Mouse (Mus musculus): ENCODE data around the gene Calcoco1.
A peak's percentile ranks its signal among the peaks of the same experiment; 100 is the strongest.

Calcoco1 gene

DNA sequence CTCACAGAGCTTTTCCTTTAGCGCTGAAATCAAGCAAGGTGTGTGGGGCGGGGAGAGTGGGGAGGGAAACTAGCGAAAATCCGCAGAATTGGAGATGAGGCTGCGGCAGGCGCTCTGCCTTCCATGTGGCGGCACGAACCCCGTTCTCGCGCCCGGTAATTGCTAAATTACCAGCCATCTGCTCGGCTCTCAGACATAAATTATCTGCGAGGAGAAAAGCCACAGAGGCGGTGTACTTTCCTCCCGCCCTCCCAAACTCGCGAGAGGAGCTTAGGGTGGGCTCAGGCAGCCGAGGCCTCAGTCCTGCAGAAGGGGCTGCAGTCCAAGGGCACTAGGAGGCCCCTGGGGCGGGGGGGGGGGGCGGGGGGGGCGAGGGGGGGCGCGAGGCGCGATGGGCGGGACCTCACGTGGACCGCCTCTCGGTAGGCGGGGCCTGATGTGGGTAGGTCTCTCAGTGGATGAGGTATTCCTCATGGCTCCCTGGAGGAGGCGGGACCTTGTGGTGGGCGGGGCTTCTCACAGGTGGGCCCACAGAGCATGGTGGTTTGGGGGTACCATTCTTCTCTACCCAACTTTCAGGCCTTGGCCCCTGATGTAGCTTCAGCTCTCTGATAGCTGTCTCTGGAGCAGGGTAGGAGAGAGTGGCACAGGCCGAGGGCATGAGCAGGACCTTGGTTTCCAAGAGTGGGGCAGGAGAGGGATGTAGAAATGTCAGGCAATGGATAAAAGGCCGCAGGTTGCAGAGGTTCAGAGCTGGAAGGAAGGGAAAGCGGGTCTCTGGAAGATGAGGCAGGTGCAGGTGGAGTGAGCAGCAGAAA lies 14.4 kb upstream of the Calcoco1 start:
- DNase-seq: peak; percentile 56

DNA sequence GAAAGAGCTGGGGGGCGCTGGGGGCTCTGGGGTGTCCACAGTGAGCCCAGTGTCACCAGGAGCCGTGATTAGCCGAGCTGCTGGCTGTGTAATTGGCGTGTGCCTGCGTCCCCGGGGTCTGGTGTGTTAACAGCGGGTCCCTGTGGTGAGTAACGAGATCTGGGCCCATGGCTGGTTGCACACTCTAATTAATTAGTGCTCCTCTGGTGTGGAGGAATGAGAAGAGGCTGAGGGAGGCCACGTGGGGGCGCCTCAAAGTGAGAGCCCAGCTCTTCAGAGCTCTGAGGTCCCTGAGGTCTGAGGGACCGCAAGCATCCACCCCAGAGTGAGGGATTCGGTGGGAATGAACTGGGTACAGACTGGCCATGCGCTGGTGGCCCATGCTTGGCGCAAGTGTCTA lies 13.1 kb upstream of the Calcoco1 start:
- DNase-seq: no peak

DNA sequence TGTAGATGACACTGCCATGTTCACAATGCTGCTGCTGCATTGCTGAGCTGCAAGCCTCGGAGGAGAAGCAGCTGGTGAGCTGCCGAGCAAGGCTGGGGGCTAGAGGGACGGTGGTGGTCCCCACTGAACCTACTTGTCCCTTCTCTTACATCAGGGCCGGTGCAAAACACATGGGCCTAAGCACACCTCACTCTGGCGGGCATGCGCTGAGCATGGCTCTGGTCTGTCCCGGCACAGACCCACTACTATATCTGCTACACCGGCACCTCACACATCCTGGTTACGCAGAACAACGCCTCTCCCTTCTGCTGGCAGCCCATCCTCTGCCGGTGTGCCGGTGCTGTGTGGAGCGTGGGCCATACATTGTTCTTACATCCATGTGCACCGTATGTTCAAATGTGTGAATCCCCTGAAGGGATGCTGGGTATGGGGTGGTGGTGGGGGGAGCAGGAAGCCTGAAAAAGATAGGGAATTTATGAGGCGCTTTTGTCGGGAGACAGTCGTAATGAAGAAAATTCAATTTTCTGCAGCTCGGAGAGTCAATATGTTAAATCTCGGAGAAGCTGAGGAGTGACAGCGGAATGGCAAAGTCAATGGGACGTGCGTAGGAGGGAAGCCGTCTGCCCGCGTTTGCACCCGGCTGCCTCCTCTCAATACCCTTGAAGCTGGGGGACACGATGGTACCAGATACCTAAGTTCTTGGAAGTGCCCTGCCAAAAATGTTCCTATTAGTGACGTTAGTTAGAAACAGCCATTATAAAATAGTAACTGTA lies 12.0 kb upstream of the Calcoco1 start:
- DNase-seq: no peak

DNA sequence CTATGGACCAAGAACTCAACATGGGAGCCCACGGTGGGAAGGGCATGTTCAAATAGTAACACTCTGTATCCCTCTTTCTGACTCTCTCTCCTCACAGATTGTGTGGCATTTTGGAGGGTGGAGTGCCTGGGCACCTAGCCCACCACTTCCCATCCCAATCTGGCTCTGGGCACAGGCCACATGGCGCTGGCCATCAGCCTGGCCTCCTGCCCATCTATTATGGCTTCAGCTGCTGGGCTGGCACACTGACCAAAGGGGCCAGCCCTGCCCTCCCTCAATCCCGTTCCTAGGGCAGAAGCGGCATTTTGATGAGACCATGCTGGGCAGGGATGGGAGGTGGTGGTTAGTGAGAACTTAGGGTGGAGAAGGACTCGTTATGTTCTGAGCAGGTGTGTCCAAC lies 11.3 kb upstream of the Calcoco1 start:
- no peak for DNase-seq

DNA sequence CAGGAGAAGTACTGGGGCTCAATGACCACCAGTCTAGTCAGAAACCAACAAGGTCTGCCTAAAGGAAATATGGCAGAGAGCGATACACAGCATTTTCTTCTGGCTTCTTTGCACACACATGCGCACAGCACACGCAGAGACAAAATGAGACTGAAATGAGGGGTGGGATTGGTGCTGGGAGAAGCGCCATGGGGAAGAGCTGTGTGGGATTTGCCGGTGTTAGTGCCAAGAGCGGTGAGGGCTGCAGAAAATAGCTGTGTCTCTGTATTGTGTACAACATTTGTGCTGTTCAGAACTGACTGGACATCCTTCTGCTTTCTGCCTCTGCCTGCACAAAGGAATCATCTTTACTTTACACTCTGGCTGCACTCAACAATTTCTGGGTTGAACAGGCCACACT lies 10.4 kb upstream of the Calcoco1 start:
- no peak for DNase-seq

DNA sequence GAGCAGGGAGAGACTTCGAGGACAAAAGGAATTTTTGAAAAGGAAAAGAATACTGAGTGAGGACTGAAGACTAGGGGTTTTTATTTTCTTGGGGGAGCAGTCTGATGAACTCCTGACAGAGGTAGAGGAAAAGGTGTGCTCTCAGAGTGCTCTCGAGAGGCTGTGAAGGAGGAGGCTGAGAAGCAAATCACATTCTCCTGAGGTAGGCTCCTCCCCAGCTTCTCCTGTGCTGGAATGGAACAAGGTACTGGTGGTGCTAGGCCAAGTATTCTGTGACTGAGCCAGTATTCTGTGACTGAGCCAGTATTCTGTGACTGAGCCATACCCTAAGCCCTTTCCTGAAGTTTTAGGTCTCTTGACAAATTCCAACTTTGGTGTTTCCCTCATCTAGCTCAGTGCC lies 6.0 kb upstream of the Calcoco1 start:
- no peak for DNase-seq

DNA sequence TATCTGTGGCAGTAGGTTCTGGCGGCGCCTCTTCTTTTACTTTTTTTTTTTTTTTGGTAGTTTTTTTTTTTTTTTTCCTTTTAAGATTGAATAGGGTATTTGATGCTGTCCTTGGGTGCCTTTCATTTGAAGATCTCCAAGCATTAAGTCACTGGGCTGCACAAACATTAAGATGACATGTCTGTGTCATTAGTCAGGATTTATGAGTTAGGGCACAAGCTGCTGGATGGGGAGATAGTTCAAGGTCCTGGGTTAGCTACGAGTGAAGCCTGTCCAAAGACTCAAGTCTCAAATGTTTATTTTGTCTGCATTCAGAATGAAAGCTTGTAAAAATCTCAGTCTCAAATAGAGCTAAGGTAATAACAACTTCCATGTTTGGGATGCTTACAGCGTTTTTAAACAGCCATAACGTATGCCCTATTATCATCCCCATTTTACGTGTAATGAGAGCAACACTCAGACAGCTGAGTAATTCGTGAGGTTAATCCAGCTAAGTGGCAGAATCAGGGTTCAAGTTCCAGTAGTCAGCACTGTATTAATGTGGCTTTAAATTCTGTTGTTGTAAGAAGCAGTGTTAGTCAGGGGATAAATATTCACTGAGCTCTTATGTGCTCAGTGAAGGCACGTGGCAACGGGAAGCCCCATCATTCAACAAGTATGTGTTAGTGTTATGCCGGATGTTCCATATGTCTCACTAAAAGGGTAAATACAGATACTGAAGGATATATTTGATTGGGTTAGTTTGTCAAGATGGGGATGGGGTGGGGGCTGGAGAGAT lies 1.6 kb upstream of the Calcoco1 start:
- DNase-seq: no peak

DNA sequence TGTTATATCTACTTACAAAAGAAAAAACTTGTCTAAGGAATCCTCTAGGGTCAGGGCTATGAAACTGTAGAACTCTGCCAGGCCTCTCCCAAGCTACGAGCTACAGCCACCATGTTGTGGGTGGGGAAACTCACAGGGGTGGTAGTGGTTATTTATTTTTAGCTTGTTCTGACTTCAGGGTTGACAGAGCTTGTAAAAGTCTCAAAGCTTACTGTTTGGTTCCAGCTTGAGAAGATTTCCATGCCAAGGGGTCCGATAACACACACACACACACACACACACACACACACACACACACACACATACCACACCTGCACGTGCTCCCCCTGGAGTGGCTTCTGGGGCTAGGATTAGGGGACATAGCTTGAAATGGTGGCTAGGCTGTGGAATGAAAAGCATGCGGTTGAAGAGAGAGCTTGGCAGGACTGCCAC lies 538 bp upstream of the Calcoco1 start:
- DNase-seq: no peak

DNA sequence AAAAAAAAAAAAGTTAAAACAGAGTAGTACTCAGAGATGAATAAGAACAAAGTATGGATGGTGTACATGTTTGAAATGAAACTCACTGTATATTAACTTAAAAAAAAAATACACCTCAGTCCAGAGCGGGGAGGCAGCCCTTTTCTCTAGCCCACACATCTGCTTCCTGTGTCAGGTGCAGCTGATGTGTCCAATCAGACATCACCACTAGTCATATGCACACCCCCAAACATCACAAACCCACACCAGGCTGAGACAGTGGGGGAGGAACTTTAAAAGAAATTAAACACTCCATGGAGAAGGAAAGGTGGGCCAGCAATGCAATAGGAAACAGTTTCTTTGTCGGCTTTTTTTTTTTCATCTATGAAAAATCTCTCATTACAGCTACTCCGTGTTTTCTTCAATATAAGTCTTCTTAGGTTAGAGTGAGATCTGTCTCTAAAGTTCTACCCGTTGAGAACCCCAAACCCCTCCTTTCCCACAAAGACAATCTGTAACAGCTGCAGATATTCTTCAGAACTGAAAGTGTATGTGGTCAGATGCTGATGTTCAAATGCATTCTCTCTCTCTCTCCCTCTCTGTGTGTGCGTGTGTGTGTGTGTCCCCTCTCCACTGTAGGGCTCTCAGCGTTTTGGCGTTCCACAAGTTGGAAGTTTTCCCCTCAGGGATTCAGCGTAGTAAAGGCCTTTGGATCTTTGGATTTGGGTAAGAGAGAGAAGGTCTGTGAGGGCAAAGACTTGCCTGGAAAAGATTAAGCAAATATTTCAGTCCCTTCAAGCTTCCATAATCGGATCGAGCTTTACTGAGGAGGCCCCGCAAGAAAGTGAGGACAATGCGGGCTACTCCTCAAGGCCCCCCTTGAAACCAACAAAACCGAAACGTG lies 721 bp downstream of the Calcoco1 start:
- DNase-seq: no peak

DNA sequence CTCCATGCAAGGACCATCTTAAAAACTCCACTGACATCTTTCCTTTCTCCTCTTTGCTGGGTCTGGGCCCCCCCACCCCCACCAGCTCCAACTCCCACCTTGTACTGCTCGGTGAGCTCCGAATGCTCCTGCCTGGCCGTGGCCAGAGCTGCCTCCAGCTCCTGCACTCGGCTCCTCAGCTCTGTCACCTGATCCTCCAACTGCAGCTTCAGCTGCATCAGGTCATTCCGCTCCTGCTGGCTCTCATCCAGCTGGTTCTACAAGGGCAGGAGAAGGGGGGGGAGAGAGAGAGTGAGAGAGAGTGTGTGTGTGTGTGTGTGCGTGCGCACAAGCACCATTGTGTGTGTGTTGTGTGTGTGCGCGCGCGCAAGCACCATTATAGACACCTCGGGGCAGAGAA lies 5.8 kb downstream of the Calcoco1 start:
- no peak for DNase-seq

DNA sequence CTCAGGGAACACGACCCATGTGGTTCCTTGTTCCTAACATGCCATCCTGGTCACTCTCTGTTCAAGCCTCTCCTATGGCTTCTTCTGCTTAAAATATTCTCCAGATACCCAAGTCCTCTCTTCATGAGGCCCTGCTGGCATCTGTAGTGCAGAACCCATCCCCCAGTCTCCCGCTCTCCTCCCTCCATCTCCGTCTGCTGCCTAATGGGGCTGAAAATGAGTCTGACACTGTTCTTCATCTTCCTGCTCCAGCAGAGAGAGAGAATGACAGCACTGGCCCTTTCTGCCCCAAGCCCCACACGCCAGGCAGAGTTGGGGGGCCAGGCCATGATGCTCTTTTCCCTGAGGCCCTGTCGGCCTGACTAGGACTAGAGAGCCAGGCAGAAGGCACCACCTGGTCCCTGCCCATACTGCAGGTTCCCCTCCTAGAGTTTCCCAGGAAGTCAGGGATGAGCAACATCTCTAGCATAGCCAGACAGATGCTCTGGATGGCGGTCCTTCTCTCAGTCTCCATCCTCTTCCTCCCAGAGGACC lies 14.2 kb downstream of the Calcoco1 start:
- no peak for DNase-seq

DNA sequence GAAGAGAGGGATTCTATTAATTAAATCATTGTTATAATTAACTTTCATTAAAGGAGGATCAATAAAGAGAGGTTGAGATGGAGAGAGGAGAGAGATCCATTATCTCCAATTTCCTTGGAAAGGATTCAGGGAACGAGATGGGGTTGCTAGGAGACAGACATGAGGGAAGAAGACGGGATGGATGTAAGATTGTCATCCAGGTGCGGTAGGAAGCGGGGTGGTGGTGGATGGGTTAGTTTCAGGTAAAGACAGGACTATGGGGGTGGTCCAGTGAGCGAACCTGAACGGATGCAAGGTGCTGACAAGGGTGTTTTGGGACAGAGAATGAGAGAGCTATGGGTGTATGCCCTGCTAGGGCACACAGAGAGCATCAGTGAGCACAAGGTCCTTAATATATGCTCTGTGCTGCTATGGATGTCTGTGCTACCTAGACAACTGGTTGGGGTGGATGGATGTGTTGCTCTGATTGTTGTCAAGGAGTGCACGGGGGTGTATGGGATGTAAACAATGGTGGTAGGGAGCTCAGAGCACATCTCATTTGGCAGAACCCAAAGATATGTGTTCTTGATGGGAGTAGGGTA lies 16.0 kb downstream of the Calcoco1 start:
- DNase-seq: no peak

DNA sequence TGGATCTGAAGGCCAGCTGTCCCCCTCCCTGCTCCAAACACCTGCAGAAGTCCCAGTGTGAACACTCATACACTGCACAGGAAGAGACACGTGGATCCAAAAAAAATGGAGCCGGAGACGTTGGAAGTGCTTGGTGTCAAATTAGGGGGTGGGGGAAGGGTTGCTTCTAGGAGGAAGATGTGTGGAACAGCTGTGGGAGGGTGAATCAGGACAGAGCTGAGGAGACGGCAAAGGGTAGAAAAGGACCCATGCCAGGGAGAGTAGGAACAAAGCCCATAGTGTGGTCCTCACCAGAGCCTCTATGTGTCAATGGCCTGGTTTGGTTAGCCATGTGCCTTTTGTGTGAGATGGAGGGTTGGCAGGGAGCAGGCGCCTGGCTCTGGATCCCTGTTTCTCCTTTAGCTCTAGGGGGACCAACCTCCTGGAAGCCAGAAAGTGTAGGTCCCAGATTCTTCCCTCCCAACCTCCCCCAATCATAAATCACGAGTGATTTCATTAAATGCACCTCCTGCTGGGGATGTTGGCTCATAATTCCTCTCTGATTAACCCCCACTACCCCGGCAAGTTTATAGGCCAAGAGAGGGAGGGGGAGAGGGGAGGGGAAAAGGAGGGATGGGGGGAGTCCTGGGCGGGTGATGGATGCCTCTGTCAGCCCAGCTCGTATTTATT lies 16.6 kb downstream of the Calcoco1 start:
- no peak for DNase-seq

DNA sequence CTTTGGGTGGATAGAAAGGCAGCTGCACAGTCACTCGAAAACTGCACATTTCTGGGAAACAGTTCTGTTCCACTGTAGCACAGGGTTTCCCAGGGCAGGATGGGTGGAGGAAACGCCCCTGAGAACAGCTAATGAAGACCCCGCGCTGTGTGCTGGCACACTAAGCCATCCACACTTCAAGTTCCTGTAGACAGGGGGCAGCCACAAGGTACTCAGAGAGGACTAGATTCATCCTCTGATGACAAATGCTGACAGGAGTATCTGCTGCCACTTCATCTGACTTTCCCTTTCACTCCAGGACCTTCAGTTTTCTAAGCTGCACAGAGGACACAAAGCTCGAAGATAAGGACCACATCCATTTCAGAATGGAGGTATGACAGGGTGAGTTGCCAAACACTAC lies 17.2 kb downstream of the Calcoco1 start:
- DNase-seq: no peak

DNA sequence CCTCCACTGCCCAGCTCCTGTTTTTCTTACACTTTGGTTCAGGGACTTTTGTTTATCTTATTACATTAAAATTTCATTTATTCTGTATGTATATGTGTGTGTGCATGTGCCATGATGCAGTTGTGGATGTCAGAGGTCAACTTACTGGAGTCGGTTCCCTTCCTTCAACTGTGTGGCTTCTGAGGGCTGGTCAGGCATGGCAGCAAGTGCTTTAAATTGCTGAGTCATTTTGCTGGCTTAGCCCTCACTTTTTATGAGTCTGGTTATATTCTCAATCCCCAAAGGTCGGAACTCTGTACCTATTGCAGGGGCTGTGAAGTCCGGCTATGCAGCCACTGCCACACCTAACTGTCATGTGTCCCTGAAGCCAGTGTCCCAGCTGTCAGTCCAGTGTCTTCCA lies 19.0 kb downstream of the Calcoco1 start:
- DNase-seq: no peak

DNA sequence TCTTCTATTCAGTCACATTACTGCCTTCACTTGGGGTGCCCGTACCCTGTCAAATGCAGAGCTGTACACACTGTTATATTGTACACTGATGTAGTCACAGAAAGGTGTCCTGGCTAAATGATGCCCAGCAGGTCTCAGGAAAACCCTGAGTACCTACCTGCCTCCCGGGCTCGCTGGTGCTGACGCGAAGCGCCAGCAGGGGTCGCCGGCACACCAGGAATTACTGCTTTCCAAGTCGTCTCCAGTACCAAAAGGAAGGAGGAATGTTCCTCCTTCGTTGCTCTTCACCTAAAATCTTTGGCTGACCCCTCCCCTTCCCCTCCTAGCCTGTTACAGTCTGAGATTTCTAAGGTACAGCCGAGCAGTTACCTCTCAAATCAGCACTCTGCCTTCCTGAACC lies 23.8 kb downstream of the Calcoco1 start:
- DNase-seq: peak; percentile 84

DNA sequence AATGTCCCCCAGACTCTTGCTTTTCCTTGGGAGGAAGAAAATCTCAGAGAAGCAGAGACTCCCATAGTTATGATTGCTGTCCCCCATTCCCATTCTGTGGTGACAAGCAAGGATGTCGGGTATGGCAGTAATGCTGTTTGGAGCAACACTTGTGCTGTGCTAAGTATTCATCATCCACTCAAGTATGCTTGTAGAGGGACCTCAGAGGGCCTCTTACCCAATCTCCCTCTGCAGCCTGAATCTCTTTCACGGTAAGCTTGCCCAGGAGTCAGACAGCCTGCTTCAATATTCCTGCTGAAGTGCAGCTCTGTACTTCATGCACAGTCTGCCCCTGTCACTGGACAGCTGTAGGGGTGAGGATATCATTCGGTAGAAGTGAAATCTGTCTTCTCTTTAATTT lies 25.1 kb downstream of the Calcoco1 start:
- DNase-seq: no peak

DNA sequence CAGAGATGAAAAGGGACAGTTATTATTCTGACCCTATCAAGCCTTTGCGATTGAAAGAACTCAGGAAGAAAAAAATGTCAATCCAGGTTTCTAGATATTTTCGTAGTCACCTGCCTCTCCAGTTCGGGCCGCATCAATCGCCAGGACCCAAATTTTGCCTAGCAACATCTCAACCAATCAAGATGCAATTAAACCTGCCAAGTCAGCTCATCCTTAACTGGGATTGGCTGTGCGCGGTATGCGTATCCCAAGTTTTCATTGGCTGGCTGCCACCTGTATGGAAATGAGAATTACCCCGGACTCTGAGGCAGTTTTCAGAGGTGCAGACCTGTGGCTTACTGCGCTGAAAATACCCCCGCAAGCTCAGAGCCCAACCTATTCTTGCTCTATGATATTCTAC lies 28.4 kb downstream of the Calcoco1 start:
- peak; percentile 80 for DNase-seq

DNA sequence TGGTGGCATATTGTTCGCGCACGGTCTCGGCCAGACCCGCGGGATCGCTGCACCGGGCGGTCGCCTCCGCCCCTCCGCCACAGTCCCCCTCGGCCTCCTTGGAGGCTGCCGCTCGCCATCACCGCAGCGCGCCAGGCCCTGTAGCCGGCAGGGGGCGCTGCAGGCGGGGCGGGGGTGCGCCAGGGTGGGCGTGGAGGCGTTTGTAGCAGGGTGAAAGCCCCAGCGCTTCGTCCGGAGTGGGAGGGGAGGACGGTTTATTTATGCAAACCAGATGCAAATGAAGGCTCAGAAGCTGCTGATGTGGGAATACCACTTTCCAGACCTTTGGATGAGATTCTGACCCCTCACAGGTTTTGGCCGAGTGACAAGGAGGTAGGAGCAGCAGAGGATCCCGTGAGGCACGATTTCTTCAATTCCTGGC lies 29.0 kb downstream of the Calcoco1 start:
- DNase-seq: peak; percentile 73

DNA sequence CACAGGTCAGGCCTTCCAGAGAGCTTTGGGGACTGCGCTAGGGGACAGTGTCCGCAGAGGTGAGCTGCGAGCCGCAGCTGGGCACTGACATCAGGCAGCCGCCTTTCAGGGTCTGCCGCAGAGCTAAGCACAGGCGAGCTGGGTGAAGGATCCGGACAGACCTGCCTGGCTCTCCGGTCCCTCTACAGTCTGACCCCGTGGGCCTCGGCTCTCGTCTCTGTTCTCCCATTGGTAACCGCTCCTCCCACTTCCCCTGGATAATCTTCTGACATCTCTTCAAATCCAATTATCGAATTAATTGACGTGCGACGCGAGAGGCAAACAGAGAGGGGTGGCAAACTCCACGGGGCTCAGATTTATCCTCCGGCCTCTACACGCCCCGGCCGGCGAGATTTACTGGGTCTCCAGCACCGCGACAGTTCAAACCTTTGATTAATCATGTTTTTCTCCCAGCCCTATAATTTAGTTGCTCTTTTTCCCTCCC lies 29.6 kb downstream of the Calcoco1 start:
- peak; percentile 16 for DNase-seq

DNA sequence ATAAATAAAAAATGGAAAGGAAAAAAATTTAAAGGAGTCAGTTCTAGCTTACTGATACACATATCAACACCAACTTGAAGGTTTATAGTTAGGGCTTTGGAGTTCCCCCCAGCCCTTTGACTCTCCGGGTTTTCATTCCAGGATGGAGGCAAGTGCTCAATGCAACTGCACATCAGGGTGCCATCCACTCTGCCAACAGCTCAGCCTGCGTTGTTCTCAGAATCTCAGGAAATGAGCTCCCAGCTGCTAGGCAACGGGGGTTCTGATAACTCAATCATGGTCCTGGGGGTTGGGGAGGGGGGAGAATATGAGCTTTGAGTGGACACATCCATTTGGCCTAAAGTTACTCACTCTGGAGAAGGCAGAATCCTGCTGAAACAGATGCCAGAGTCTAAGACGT lies 36.2 kb downstream of the Calcoco1 start:
- no peak for DNase-seq

All from right cerebral cortex, postnatal 25 days (tissue).